Mouse (Mus musculus) forebrain, embryonic 15.5 days (tissue): Measurements from ENCODE around the gene Pacs1. TPM values are rescaled to one million over a fixed set of nuclear protein-coding genes. Genes with fewer than 3 reads are reported as not detected.
"Not testable (repeated sequence)": the region's sequence is repeated elsewhere in the genome, so short reads cannot be mapped to it uniquely, and the experiment has no call there.

Source experiments
- ATAC-seq: fragments of 200-750 bp; cut with Nextera tagmentation; replicated peaks from 2 replicates; pipeline ENCODE4 v1.8.0; 2017; ENCODE audit warnings: mild to moderate bottlenecking, moderate TSS enrichment, moderate library complexity
- H3K27ac ChIP-seq: fragments of 300-500 bp; sonication (generic); replicated peaks from 2 replicates; pipeline ENCODE4 v1.5.1; 2015; ENCODE audit warnings: mild to moderate bottlenecking, inconsistent platforms
- H3K27me3 ChIP-seq: fragments of 300-500 bp; sonication (generic); 2 replicates; pipeline ENCODE4 v1.6.1; 2015; ENCODE audit warnings: inconsistent platforms
- H3K36me3 ChIP-seq: fragments of 300-500 bp; sonication (generic); 2 replicates; pipeline ENCODE4 v1.6.1; 2015; ENCODE audit warnings: mild to moderate bottlenecking, inconsistent platforms
- H3K4me1 ChIP-seq: fragments of 300-500 bp; sonication (generic); 2 replicates; pipeline ENCODE4 v1.6.1; 2015; ENCODE audit warnings: inconsistent platforms
- H3K4me2 ChIP-seq: fragments of 300-500 bp; sonication (generic); replicated peaks from 2 replicates; pipeline ENCODE4 v1.6.1; 2015; ENCODE audit warnings: mild to moderate bottlenecking, inconsistent platforms
- H3K4me3 ChIP-seq: fragments of 300-500 bp; sonication (generic); 2 replicates; pipeline ENCODE4 v1.5.1; 2015; ENCODE audit warnings: mild to moderate bottlenecking, inconsistent platforms
- H3K9ac ChIP-seq: fragments of 300-500 bp; sonication (generic); replicated peaks from 2 replicates; pipeline ENCODE4 v1.6.1; 2015; ENCODE audit warnings: mild to moderate bottlenecking, inconsistent platforms
- H3K9me3 ChIP-seq: fragments of 300-500 bp; sonication (generic); 2 replicates; pipeline ENCODE4 v1.6.1; 2016; ENCODE audit warnings: inconsistent platforms
- WGBS: fragments of 180-500 bp; shearing (Covaris S2); methylation state at CpG from one replicate; pipeline ENCODE4 v1.1.7; 2015; ENCODE audit warnings: mixed read lengths; 5-methylcytosine and 5-hydroxymethylcytosine counted together
- microRNA-seq: library from miRNA; unstranded; fragments of <30 nt; microRNA quantifications from one replicate; pipeline ENCODE4, GENCODE M21; 2016
- polyA plus RNA-seq: library from polyadenylated mRNA; unstranded; fragments of >200 nt; fragmentation: Nextera tagmentation; extraction: Ambion mirVana; gene quantifications from 2 replicates; pipeline ENCODE4 v1.2.1, GENCODE M21; 2015

Gene Pacs1
- polyA plus RNA-seq, 1 experiment from 2014 or later, result 32.5 TPM

DNA sequence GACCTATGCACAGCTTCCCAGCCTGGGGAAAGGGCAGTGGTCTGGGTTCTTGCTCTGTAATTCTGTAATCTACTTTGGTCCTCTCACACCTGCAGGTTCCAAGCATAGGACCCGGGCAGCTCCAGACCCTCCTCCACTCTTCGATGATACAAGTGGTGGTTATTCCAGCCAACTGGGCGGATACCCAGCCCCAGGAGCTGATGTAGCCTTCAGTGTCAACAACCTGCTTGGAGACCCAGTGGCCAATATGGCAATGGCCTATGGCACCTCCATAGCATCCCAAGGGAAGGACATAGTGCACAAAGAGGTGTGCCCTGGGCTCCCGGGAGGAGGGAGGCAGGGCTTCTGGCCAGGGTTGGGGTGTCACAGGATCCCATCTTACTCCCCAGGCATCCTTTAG, 183.6 kb downstream of the Pacs1 start:
- H3K4me2 ChIP-seq, result peak overlapping the region; percentile 94
- H3K4me1 ChIP-seq, result peaks cover 49% of the 10 kb centered on the region
- no peak overlapping the region for H3K27ac ChIP-seq
- peak overlapping the region; percentile 86 for H3K4me3 ChIP-seq
- H3K9me3 ChIP-seq, result no peaks in the 10 kb centered on the region
- WGBS, result 88% methylated on average over 4 of the region's 4 CpGs
- no peak for ATAC-seq
- H3K36me3 ChIP-seq, result peaks cover 35% of the 10 kb centered on the region
- H3K27me3 ChIP-seq, result peaks cover 23% of the 10 kb centered on the region
- peak overlapping the region; percentile 73 for H3K9ac ChIP-seq

DNA sequence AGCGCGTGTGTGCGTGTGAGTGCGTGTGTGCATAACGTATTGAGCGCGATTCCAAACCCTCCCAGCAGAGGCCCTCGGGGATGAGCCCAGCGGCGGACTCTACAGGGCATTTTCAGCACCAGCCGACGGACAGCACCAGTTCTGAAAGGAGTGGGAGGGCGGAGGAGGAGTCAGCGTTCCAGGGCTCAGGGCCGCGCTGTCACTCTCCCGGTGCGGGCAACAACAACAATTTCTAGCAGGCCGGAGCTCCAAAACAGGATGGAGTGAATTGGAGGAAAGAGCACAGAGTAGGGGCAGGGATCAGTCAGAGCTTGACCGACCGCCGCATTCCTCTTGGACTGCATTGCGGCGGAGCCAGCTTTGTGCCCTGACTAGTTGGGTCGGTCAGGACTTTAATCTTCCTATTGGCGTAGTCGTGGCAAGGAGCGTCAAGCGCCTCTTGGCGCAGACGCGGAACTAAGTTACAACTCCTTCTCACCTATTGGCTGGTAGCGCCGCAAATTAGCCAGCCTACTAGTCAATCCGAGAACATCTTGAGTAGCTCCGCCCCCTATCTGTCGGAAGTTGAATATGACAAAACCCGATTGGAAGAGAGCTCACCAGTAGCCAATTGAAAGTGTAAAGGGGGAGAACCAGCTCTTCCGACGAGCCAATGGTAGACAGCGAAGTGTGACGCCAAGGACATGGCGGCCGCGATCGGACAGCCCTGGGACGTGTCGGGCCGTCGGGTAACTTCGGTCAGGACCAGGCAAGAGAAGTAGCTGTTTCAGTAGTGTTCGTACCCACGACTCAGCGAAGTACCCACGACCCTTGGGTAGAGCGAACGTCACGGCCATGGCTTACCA, 184.8 kb downstream of the Pacs1 start, which contains the start of gene Yif1a:
TSS of gene Yif1a (plus strand) at position 655 of the 845 bp plus-strand sequence.
- Histone ChIP-seq H3K4me2 (peak within 1 kb of the TSS; percentile 94), H3K4me1 (peaks cover 37% of the 10 kb centered on the region), H3K4me3 (peak within 1 kb of the TSS; percentile 86), H3K9me3 (no peaks in the 10 kb centered on the region), H3K27me3 (peaks cover 35% of the 10 kb centered on the region), H3K36me3 (peaks cover 27% of the 10 kb centered on the region), H3K27ac (peak within 1 kb of the TSS; percentile 88), H3K9ac (peak within 1 kb of the TSS; percentile 73)
- WGBS, result under 1% methylated on average over 58 of the region's 58 CpGs
- ATAC-seq, result peak; percentile 93

DNA sequence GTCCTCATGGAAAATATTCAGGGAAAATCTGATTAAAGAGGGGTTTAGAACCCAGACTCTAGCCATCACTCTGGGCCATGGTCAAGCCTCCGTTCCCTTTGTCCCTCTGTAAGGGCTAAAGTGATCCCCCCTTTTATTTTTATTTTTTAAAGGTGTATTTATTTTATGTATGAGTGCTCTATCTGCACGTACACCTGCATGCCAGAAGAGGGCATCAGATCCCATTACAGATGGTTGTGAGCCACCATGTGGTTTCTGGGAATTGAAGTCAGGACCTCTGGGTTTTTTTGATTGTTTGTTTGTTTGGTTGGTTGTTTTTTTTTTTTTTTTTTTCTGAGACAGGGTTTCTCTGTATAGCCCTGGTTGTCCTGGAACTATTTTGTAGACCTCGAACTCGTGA, 186.4 kb downstream of the Pacs1 start:
- Histone ChIP-seq H3K27me3 (peaks cover 51% of the 10 kb centered on the region), H3K36me3 (peaks cover 11% of the 10 kb centered on the region), H3K4me1 (peaks cover 34% of the 10 kb centered on the region)
- not testable (repeated sequence) for H3K4me2 ChIP-seq, H3K9me3 ChIP-seq, H3K4me3 ChIP-seq, ATAC-seq, H3K9ac ChIP-seq, H3K27ac ChIP-seq
- WGBS, result 55% methylated on average over 4 of the region's 4 CpGs

DNA sequence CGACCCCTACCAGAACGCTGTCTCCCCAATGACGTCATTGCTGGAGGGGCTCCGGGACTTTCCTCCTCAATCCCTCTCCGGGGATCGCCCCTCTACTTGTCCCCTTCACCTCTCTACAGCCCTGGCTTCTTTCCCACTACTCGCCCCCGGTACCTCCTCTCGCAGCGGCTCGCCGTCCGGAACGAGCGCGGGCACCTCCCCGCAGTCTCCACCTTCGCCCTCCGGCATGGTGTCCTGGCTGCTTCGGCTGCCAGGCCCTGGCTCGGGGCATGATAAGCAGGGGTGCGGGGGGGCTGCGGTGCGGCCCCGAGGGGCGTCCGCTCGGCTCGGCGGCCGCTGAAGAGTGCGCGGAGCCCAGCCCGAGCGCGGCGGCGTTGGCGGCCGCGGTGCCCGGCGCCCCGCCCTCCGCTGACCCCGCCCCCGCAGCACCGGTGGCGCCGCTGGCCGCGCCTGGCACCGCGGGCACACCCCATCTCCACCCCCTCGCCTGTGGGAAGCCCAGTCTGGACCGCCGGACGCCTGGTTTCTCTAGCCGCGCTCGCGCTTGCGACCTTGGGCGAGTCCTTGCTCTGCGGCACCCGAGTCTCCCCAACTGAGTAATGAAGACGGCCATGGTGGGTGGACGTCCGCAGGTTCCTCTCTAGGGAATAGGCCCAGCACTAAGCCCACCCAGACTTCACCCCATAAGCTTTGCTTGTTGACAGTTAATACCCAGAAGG, 187.6 kb downstream of the Pacs1 start, which contains the start of gene Tmem151a:
TSS of gene Tmem151a (minus strand) at position 387 of the 719 bp plus-strand sequence.
- Histone ChIP-seq H3K27ac (no peak within 1 kb of the TSS), H3K4me1 (peaks cover 34% of the 10 kb centered on the region), H3K9me3 (no peaks in the 10 kb centered on the region), H3K27me3 (peaks cover 63% of the 10 kb centered on the region), H3K4me2 (peak within 1 kb of the TSS; percentile 93), H3K36me3 (peaks cover under 1% of the 10 kb centered on the region; the same call in 1 of the 2 replicates), H3K9ac (peak within 1 kb of the TSS; percentile 66), H3K4me3 (peak within 1 kb of the TSS; percentile 64)
- under 1% methylated on average over 60 of the region's 69 CpGs for WGBS
- ATAC-seq, result no peak

DNA sequence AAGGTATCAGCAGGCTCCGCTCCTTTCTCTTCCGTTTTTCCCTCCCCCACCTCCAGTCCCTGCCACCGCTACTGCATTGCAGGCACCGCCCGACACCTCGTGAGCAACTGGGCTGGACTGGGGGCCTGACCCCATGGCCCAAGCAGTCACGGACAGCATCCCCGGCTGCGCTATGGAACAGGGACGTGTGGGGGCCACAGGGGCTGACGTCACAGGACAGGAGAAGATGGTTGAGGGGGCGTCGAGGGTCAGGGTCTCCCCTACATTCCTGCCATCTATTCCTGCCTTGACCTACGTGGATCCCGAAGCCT, 188.1 kb downstream of the Pacs1 start:
- H3K9me3 ChIP-seq, result no peaks in the 10 kb centered on the region
- 3% methylated on average over 15 of the region's 15 CpGs for WGBS
- H3K4me1 ChIP-seq, result peaks cover 34% of the 10 kb centered on the region
- peak overlapping the region; percentile 93 for H3K4me2 ChIP-seq
- peak overlapping the region; percentile 64 for H3K4me3 ChIP-seq
- peaks cover 66% of the 10 kb centered on the region for H3K27me3 ChIP-seq
- H3K9ac ChIP-seq, result peak overlapping the region; percentile 66
- no peaks in the 10 kb centered on the region; the same call in 1 of the 2 replicates for H3K36me3 ChIP-seq
- ATAC-seq, result no peak
- H3K27ac ChIP-seq, result no peak overlapping the region

DNA sequence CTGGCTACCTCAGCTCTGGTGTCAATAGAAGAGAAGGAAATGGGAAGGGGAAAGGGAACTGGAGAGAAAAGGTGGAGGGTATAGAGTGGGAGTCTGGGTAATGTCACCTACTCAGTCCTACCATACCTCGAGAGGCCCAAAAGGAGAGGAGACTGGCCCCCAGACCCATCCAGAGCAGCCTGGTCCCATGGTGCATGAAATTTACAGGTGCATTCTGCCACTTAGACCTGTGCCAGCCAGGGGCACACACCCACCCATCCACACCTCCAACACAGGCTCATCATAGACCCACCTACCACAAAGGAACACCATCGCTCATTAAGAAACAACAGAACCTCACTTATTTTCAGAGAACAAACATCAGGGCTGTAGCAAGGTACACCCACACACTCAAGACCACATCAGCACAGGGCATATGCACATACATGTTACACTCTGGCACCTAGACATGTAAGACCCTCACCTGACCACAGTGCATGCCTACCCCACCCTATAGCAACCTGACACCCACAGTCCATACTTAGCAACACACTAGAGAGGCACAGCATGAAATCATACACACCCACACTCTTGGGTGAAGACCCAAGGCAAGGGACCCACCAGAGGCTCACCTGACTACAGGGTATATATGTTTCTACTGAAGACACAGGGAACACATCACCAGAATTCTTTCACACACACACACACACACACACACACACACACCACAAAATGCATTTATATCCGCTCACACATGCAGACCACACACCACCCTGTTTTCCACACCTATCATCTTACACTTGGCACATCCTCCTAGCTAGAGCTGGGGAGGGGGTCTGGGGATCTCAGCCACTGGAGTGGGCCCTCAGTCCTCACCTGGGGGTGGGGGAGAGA, 188.7 kb downstream of the Pacs1 start:
- Histone ChIP-seq H3K27me3 (peaks cover 66% of the 10 kb centered on the region), H3K27ac (no peak overlapping the region), H3K4me2 (peak overlapping the region; percentile 93), H3K4me3 (peak overlapping the region; percentile 64), H3K9me3 (no peaks in the 10 kb centered on the region), H3K4me1 (peaks cover 30% of the 10 kb centered on the region), H3K36me3 (no peaks in the 10 kb centered on the region), H3K9ac (peak overlapping the region; percentile 66; the same call in 1 of the 2 replicates)
- no peak for ATAC-seq
- WGBS, result 63% methylated on average over 3 of the region's 3 CpGs

Small RNAs within 50 kb of the gene (microRNA-seq; reads per million reads assigned to microRNA genes)
- gene Gm27468, result not detected

Other genes with a start within 250 kb of the Pacs1 start
- 10.1 and 10.4 TPM in 2 replicates for gene Slc29a2, start 249.3 kb downstream of the Pacs1 start, polyA plus RNA-seq
- gene B4gat1, start 234.3 kb downstream of the Pacs1 start, polyA plus RNA-seq, result 51.3 and 54.4 TPM in 2 replicates
- 3.3 and 4.0 TPM in 2 replicates for gene AC124502.3, start 234.2 kb downstream of the Pacs1 start, polyA plus RNA-seq
- 52.8 and 55.5 TPM in 2 replicates for gene Brms1, start 231.8 kb downstream of the Pacs1 start, polyA plus RNA-seq
- 0.97 and 2.0 TPM in 2 replicates for gene Rin1, start 222.6 kb downstream of the Pacs1 start, polyA plus RNA-seq
- gene Cd248, start 205.0 kb downstream of the Pacs1 start, polyA plus RNA-seq, result 10.3 and 11.1 TPM in 2 replicates
- gene Tmem151a, start 187.6 kb downstream of the Pacs1 start, polyA plus RNA-seq, result 7.9 and 8.3 TPM in 2 replicates
- 53.0 and 54.3 TPM in 2 replicates for gene Yif1a, start 184.6 kb downstream of the Pacs1 start, polyA plus RNA-seq
- 324 and 348 TPM in 2 replicates for gene Cnih2, start 174.6 kb downstream of the Pacs1 start, polyA plus RNA-seq
- 243 and 248 TPM in 2 replicates for gene Rab1b, start 166.0 kb downstream of the Pacs1 start, polyA plus RNA-seq
- gene Klc2, start 154.6 kb downstream of the Pacs1 start, polyA plus RNA-seq, result 47.0 and 50.9 TPM in 2 replicates
- gene Sf3b2, start 22.3 kb upstream of the Pacs1 start, polyA plus RNA-seq, result 381 and 383 TPM in 2 replicates
- gene Gal3st3, start 25.2 kb upstream of the Pacs1 start, polyA plus RNA-seq, result 31.4 and 31.6 TPM in 2 replicates
- not detected in 2 replicates for gene Catsper1, start 62.6 kb upstream of the Pacs1 start, polyA plus RNA-seq
- 2.7 and 3.1 TPM in 2 replicates for gene Cst6, start 76.5 kb upstream of the Pacs1 start, polyA plus RNA-seq
- 49.6 and 52.8 TPM in 2 replicates for gene Eif1ad, start 93.6 kb upstream of the Pacs1 start, polyA plus RNA-seq
- gene Banf1, start 94.0 kb upstream of the Pacs1 start, polyA plus RNA-seq, result 401 and 423 TPM in 2 replicates
- gene Sart1, start 115.6 kb upstream of the Pacs1 start, polyA plus RNA-seq, result 81.2 and 90.2 TPM in 2 replicates
- 0.10 TPM in 1 of 2 replicates, not detected in the other for gene Tsga10ip, start 129.4 kb upstream of the Pacs1 start, polyA plus RNA-seq
- gene Drap1, start 151.9 kb upstream of the Pacs1 start, polyA plus RNA-seq, result 306 and 315 TPM in 2 replicates
- gene AI837181, start 152.0 kb upstream of the Pacs1 start, polyA plus RNA-seq, result 66.5 TPM in 2 replicates
- gene Fosl1, start 174.4 kb upstream of the Pacs1 start, polyA plus RNA-seq, result not detected in 2 replicates
- gene Ccdc85b, start 184.8 kb upstream of the Pacs1 start, polyA plus RNA-seq, result 10.7 and 11.4 TPM in 2 replicates
- gene Fibp, start 187.5 kb upstream of the Pacs1 start, polyA plus RNA-seq, result 160 and 184 TPM in 2 replicates
- 4.4 and 4.8 TPM in 2 replicates for gene Ctsw, start 195.4 kb upstream of the Pacs1 start, polyA plus RNA-seq
- gene Efemp2, start 200.8 kb upstream of the Pacs1 start, polyA plus RNA-seq, result 30.1 TPM in 2 replicates
- 55.3 and 60.7 TPM in 2 replicates for gene Mus81, start 215.3 kb upstream of the Pacs1 start, polyA plus RNA-seq
- 3,659 and 3,744 TPM in 2 replicates for gene Cfl1, start 217.3 kb upstream of the Pacs1 start, polyA plus RNA-seq
- gene 1700020D05Rik, start 230.7 kb upstream of the Pacs1 start, polyA plus RNA-seq, result 0.39 and 0.49 TPM in 2 replicates
- 71.9 and 72.8 TPM in 2 replicates for gene Snx32, start 237.4 kb upstream of the Pacs1 start, polyA plus RNA-seq